Mouse (Mus musculus) cortical plate, adult 2 months (tissue): Measurements from ENCODE around the gene Parp3. TPM values are rescaled to one million over a fixed set of nuclear protein-coding genes. Genes with fewer than 3 reads are reported as not detected.
A peak's percentile ranks its signal among the peaks of the same experiment; 100 is the strongest.
"Not testable (repeated sequence)": the region's sequence is repeated elsewhere in the genome, so short reads cannot be mapped to it uniquely, and the experiment has no call there.

Experiments used
- H3K27ac ChIP-seq: fragments of 200-500 bp; 2 replicates; pipeline ENCODE4 v1.5.1; 2012; ENCODE audit warnings: low read length, control low read depth, inconsistent platforms; ENCODE audit not compliant: insufficient read depth
- H3K4me1 ChIP-seq: fragments of 200-500 bp; 2 replicates; pipeline ENCODE4 v1.6.1; 2011; ENCODE audit warnings: low read length; ENCODE audit not compliant: control insufficient read depth, insufficient read depth
- H3K4me3 ChIP-seq: fragments of 200-500 bp; 2 replicates; pipeline ENCODE4 v1.5.1; 2011; ENCODE audit warnings: mild to moderate bottlenecking, low read length, control low read depth; ENCODE audit not compliant: insufficient read depth
- CTCF ChIP-seq: fragments of 200-500 bp; IDR thresholded peaks from 2 replicates; pipeline ENCODE4 v1.5.1; 2011; ENCODE audit warnings: mild to moderate bottlenecking, control low read depth, low read length; ENCODE audit not compliant: insufficient read depth; ENCODE audit errors: extremely low read depth
- POLR2A ChIP-seq: fragments of 200-500 bp; IDR thresholded peaks from 2 replicates; pipeline ENCODE4 v1.6.1; 2011; ENCODE audit warnings: mild to moderate bottlenecking, low read length, control low read depth; ENCODE audit not compliant: insufficient read depth; ENCODE audit errors: extremely low read depth
- polyA plus RNA-seq: library from polyadenylated mRNA; depleted of rRNA; stranded (reverse); fragments of >200 nt; gene quantifications from 2 replicates; pipeline ENCODE4 v1.2.3, GENCODE M21; 2012; rRNA removed

Gene Parp3
- 3.7 and 4.6 TPM in 2 replicates for polyA plus RNA-seq

DNA sequence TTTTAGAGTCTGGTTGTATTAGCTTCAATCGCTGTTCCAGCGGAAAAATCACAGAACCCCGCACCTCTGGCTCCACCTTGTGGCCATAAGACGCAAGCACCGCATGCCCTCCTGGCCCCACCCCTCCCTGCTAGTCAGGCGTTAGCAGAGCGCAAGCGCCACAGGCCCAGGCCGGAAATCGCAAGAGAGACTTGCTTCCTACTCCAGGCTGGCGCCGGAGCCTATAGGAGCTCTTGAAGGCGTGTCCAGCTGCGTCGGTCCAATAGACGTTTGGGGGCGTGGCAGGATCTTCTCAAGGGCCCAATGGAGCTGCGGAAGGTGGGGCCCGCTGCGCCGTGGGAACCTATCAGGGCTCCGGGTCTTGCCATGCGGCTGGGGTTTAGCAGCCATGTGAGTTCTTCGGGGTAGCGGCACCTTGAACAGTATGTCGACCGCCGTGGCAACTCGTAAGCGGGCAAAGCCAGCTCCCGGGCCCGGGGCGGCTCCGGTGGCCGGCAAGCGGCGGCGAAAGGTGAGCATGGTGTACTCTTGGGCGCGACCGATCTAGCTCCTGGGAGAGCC is at the start of gene Parp3:
Gene Parp3 (minus strand): TSS at position 26 of the 561 bp plus-strand sequence.
- TF ChIP-seq CTCF: peak; percentile 89
- 0 out of 2 replicates have a peak, but pooled peaks have one; percentile 23 for TF ChIP-seq POLR2A
- peak within 1 kb of the TSS; percentile 62 for H3K4me3 ChIP-seq
- H3K27ac ChIP-seq: peak within 1 kb of the TSS; percentile 11
- peaks cover 10% of the 10 kb centered on the region; the same call in 1 of the 2 replicates for H3K4me1 ChIP-seq

DNA sequence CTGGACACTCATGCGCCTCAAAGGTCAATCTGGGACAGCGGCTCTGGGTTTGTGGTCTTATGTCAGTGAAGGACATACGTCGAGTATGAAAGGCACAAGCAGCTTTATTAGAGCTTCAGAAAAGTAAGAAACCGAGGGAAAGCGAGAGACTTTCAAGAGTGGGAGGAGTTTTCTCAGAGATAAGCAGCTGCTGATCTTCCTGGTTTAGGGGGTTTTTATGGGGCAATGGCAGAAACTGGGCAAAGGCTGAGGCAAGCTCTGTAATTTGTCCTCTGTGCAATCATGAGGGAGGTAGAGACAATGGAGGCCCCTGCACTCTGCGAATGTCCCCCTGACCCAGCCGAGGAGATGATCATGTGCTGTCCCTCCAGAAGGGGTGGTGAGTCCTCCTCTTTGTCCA is 43.2 kb upstream of the Parp3 start:
- no peak overlapping the region for H3K27ac ChIP-seq
- no peak for TF ChIP-seq CTCF
- TF ChIP-seq POLR2A: no peak

DNA sequence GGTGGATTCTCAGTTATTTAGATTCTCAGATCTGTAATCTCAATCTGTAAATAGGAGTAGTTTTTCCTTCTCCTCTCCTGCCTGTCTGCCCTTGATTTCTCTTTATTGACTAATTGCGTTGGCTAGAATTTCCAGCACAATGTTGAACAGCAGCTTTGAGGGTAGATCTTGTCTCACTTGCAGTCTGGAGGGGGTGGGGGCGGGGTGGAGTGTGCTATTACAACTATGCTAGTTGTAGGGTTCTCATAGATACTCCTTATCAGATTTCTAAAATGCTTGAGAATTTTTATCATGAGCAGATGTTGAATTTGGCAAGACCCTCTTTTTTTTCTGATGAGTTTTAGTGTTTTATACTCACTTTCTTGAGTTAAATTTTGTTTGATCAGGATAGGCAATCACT is 42.7 kb upstream of the Parp3 start:
- Histone ChIP-seq H3K27ac (no peak overlapping the region), H3K4me1 (no peaks in the 10 kb centered on the region), H3K4me3 (no peak overlapping the region)
- TF ChIP-seq POLR2A (no peak), CTCF (no peak)

More for the DNA sequence above, 43.2 kb upstream of the Parp3 start:
- Histone ChIP-seq H3K4me3 (no peak overlapping the region), H3K4me1 (no peaks in the 10 kb centered on the region)

DNA sequence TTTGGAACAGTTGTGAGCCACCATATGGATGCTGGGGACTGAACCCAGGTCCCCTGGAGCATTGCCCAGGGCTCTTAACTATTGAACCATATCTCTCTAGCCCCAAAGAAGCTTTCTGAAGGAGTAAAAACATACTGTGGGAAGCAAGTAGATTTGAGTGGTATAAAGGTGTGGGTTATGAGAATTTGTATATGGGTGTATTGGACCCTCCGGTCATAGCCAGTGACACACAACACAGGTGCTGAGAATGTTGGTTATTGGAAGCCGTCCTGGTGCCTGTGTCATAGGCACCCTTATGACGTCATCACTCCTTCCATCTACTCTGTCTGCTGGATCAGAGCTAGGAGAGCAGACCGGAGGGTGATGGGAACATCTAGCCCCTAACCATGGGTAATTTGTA is 37.5 kb upstream of the Parp3 start, which contains the start of gene Iqcf5:
Gene Iqcf5 (plus strand): TSS at position 301 of the 400 bp plus-strand sequence.
- Histone ChIP-seq H3K4me3 (no peak within 1 kb of the TSS), H3K4me1 (peaks cover 2% of the 10 kb centered on the region; the same call in 1 of the 2 replicates), H3K27ac (no peak within 1 kb of the TSS)
- TF ChIP-seq CTCF: no peak
- no peak for TF ChIP-seq POLR2A

DNA sequence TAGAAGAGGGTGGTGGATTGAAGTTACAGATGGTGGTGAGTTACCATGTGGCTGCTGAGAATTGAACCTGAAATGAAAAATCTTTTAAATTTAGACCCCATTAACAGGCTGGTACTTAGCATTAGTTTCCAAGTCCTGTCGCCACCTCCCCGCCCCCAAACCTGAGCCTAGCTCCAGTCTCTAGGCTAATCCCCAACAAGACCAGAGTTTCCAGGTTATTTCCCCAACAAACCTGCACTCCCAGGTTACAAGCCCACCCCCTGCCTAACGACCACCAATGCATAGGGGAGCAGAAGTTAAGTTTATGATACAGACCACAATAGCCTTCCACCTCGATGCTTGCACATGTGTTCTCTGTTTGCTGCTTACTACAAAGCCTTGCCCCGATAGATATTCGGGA is 36.8 kb upstream of the Parp3 start:
- Histone ChIP-seq H3K4me1 (peaks cover 2% of the 10 kb centered on the region; the same call in 1 of the 2 replicates), H3K4me3 (no peak overlapping the region), H3K27ac (no peak overlapping the region)
- TF ChIP-seq POLR2A (no peak), CTCF (no peak)

DNA sequence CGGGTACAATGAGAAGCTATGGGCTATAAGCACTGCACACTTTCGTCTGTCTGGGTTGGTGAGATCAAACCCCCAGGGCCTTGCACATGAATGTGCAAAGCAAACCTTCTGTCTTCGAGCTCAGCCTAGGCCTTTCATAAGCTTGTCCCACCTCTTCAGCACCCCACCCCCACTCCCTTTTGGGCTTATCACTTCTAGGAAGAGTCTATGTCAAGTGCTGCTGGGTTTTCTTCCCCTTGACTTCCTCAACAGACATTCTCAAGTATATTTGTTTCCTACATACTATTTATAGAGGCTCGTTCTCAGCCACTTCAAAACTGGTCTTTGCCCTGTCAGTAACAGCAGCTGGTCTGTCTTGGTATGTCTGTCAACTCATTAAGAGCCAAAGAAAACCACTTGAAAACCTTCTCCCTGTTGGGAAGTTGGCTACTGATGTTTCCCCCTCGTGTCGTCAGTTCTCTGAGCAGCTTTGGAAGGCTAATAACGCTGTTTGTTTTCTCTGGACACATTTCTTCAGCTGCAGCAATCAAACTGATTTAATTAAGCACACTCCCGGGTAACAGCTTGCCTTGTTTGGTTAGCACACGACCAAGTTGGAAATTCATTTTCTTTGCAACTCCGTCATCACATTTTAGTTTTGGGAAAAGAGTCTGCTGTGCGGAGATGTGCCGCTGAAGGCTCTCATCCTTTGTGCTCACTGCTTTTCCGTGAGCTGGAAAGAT is 36.1 kb upstream of the Parp3 start:
- Histone ChIP-seq H3K27ac (no peak overlapping the region), H3K4me1 (peaks cover 2% of the 10 kb centered on the region; the same call in 1 of the 2 replicates), H3K4me3 (no peak overlapping the region)
- no peak for TF ChIP-seq POLR2A

DNA sequence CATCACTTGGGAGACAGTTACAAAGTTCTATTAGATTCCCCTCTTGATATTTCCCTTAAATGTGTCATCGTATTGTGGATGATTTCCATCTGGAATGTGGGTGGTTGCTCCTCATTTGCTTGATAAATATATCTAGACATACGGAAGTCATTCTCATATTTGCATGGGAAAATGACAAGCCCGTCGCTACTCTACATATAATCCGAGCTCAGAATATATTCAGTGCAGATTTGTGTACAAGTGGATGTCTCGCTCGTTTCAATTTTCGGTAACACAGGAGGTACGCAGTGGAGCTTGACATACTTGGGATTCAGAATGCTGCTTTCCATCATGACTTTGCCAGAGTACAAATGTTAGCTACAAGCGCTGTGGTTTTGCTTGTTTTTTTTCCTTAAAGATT is 32.6 kb upstream of the Parp3 start:
- Histone ChIP-seq H3K4me1 (peaks cover 2% of the 10 kb centered on the region; the same call in 1 of the 2 replicates), H3K27ac (no peak overlapping the region), H3K4me3 (no peak overlapping the region)
- TF ChIP-seq CTCF (no peak), POLR2A (no peak)

DNA sequence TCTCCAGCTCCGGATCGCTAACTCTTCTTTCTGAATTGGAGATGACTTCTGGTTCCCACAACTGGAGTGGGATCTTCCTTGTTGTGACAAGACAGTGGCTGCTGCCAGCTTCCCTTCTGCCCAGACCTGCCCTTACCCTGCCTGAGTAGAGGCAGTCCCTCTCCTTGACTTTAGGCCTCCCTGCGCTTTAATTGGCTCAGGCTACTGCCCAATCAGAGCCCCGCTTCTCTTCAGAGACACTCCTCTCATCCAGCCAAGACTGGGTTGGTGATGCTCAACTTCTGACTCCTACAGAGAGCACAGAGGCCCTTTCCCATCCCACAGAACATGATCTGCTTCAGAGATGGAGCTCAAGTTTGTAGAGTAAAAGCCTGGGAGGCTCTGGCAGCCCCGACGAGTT is 27.5 kb upstream of the Parp3 start:
- no peak overlapping the region for H3K4me3 ChIP-seq
- no peak overlapping the region for H3K27ac ChIP-seq
- no peaks in the 10 kb centered on the region for H3K4me1 ChIP-seq
- TF ChIP-seq CTCF: no peak

DNA sequence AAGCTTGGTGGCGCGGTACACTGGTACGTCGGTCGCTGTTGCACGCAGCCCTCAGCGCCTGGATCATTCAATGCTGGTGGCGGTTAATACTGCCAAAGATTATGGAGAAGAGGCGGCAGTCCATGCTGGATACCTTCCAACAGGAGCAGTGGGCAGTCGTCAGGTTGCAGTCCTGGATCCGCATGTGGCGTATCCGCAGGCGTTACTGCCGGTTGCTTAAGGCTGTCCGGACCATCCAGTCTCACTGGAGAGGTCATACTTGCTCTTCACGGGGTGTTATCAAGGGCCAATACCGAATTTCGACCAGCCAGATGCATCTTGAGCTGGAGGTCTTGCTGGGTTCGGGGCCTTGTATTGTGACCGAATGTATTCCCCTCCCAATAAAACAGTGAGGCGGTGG is 25.1 kb upstream of the Parp3 start:
- H3K27ac ChIP-seq: no peak overlapping the region

DNA sequence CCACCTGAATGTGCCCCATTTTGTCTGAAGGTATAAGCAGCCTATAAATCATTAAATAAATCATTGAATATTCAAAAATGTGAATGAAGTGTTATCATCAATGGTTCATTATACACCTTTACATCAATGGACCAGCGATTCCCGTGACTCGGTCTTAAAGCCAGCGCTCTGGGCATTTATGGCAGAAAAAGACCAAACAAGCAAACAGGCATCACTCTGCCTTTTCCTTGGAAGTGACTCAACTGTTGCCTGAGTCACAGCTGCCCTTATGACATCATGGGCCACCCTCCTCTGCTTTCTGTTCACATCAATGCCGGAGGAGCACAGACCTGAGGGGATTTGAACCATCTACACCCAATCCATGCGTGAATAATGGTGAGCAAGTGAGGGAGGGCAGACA is 22.9 kb upstream of the Parp3 start, which contains the start of gene Iqcf1:
Gene Iqcf1 (plus strand): TSS at position 301 of the 400 bp plus-strand sequence.
- TF ChIP-seq POLR2A (no peak), CTCF (no peak)
- no peak within 1 kb of the TSS for H3K4me3 ChIP-seq
- H3K4me1 ChIP-seq: no peaks in the 10 kb centered on the region
- no peak within 1 kb of the TSS for H3K27ac ChIP-seq

More for the DNA sequence above, 25.1 kb upstream of the Parp3 start:
- Histone ChIP-seq H3K4me3 (no peak overlapping the region), H3K4me1 (no peaks in the 10 kb centered on the region)
- no peak for TF ChIP-seq CTCF
- TF ChIP-seq POLR2A: no peak

DNA sequence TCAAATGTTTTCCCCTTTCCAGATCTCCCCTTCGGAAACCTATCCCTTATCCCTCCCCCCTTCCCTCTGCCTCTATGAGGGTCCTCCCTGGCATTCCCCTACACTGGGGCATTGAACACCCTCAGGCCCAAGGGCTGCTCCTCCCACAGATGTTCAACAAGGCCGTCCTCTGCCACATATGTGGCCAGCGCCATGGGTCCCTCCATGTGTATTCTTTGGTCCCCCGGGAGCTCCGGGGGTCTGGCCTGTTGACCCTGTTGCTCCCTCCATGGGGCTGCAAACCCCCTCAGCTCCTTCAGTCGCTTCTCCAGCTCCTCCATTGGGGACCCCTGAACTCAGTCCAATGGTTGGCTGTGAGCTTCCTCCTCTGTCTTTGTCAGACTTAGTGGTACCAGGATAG is 10.9 kb upstream of the Parp3 start:
- not testable (repeated sequence) for H3K4me3 ChIP-seq, H3K27ac ChIP-seq, H3K4me1 ChIP-seq
